Mouse (Mus musculus) neural tube, embryonic 15.5 days (tissue): ENCODE measurements around the gene Myadm. TPM values are rescaled to one million over a fixed set of nuclear protein-coding genes. Genes with fewer than 3 reads are reported as not detected.

Experiments used
- ATAC-seq: fragments of 200-750 bp; cut with Nextera tagmentation; 2 replicates; pipeline ENCODE4 v1.8.0; 2017; ENCODE audit warnings: mild to moderate bottlenecking, moderate TSS enrichment, moderate library complexity; ENCODE audit not compliant: low FRiP score
- H3K27ac ChIP-seq: fragments of 300-500 bp; sonication (generic); replicated peaks from 2 replicates; pipeline ENCODE4 v1.5.1; 2015; ENCODE audit warnings: mild to moderate bottlenecking, inconsistent platforms
- H3K27me3 ChIP-seq: fragments of 300-500 bp; sonication (generic); replicated peaks from 2 replicates; pipeline ENCODE4 v1.6.1; 2015; ENCODE audit warnings: inconsistent platforms
- H3K36me3 ChIP-seq: fragments of 300-500 bp; sonication (generic); 2 replicates; pipeline ENCODE4 v1.6.1; 2015; ENCODE audit warnings: inconsistent platforms
- H3K4me1 ChIP-seq: fragments of 300-500 bp; sonication (generic); 2 replicates; pipeline ENCODE4 v1.6.1; 2015; ENCODE audit warnings: inconsistent platforms
- H3K4me2 ChIP-seq: fragments of 300-500 bp; sonication (generic); 2 replicates; pipeline ENCODE4 v1.6.1; 2015; ENCODE audit warnings: inconsistent platforms, mild to moderate bottlenecking, moderate library complexity
- H3K4me3 ChIP-seq: fragments of 300-500 bp; sonication (generic); replicated peaks from 2 replicates; pipeline ENCODE4 v1.5.1; 2015; ENCODE audit warnings: mild to moderate bottlenecking, inconsistent platforms
- H3K9ac ChIP-seq: fragments of 300-500 bp; sonication (generic); replicated peaks from 2 replicates; pipeline ENCODE4 v1.6.1; 2015; ENCODE audit warnings: mild to moderate bottlenecking, inconsistent platforms
- H3K9me3 ChIP-seq: fragments of 300-500 bp; sonication (generic); replicated peaks from 2 replicates; pipeline ENCODE4 v1.6.1; 2016; ENCODE audit warnings: inconsistent platforms
- WGBS: fragments of 180-500 bp; shearing (Covaris S2); methylation state at CpG from one replicate; pipeline ENCODE4 v1.1.7; 2015; ENCODE audit warnings: mixed read lengths; 5-methylcytosine and 5-hydroxymethylcytosine counted together
- polyA plus RNA-seq: library from polyadenylated mRNA; unstranded; fragments of >200 nt; fragmentation: Nextera tagmentation; extraction: Ambion mirVana; gene quantifications from 2 replicates; pipeline ENCODE4 v1.2.1, GENCODE M21; 2015

Gene Myadm
- polyA plus RNA-seq, 1 experiment from 2014 or later: 43.9 TPM

GRCm38 (mm10) chr7:3329776-3330546, 41.1 kb downstream of the Myadm start:
- Histone ChIP-seq H3K27me3 (peaks cover 10% of the 10 kb centered on the region), H3K4me1 (peaks cover 22% of the 10 kb centered on the region), H3K4me3 (0 out of 2 replicates have a peak overlapping the region, but pooled peaks have one; percentile 15), H3K4me2 (peak overlapping the region; percentile 47), H3K9me3 (no peaks in the 10 kb centered on the region), H3K9ac (no peak overlapping the region), H3K36me3 (peaks cover 3% of the 10 kb centered on the region; the same call in 1 of the 2 replicates), H3K27ac (no peak overlapping the region)
- no peak for ATAC-seq
- WGBS: 21% methylated on average over 31 of the region's 31 CpGs

GRCm38 (mm10) chr7:3331171-3331570, 42.3 kb downstream of the Myadm start:
- Histone ChIP-seq H3K4me1 (peaks cover 27% of the 10 kb centered on the region), H3K36me3 (peaks cover 3% of the 10 kb centered on the region; the same call in 1 of the 2 replicates), H3K4me2 (peak overlapping the region; percentile 79), H3K27me3 (peaks cover 10% of the 10 kb centered on the region), H3K9ac (peak overlapping the region; percentile 60; the same call in 1 of the 2 replicates), H3K9me3 (no peaks in the 10 kb centered on the region), H3K4me3 (peak overlapping the region; percentile 59), H3K27ac (peak overlapping the region; percentile 88)
- ATAC-seq: peak; percentile 6
- 50% methylated on average over 6 of the region's 6 CpGs for WGBS

- WGBS: 2% methylated on average over 20 of the region's 27 CpGs
- peak overlapping the region; percentile 60 for H3K9ac ChIP-seq
- H3K27me3 ChIP-seq: peaks cover 10% of the 10 kb centered on the region
- H3K4me3 ChIP-seq: peak overlapping the region; percentile 59
- peaks cover 27% of the 10 kb centered on the region for H3K4me1 ChIP-seq
- peak overlapping the region; percentile 88 for H3K27ac ChIP-seq
- peak overlapping the region; percentile 79 for H3K4me2 ChIP-seq
- H3K9me3 ChIP-seq: no peaks in the 10 kb centered on the region
- ATAC-seq: peak; percentile 90
- peaks cover 3% of the 10 kb centered on the region; the same call in 1 of the 2 replicates for H3K36me3 ChIP-seq
Observed at GRCm38 (mm10) chr7:3331581-3332223, 42.8 kb downstream of the Myadm start.

- H3K9ac ChIP-seq: peak overlapping the region; percentile 60
- peak overlapping the region; percentile 88 for H3K27ac ChIP-seq
- 0% methylated on average over 4 of the region's 4 CpGs for WGBS
- peak overlapping the region; percentile 79 for H3K4me2 ChIP-seq
- peaks cover 10% of the 10 kb centered on the region for H3K27me3 ChIP-seq
- H3K4me3 ChIP-seq: peak overlapping the region; percentile 59
- peaks cover 27% of the 10 kb centered on the region for H3K4me1 ChIP-seq
- no peaks in the 10 kb centered on the region for H3K9me3 ChIP-seq
- ATAC-seq: peak; percentile 23
- peaks cover 3% of the 10 kb centered on the region; the same call in 1 of the 2 replicates for H3K36me3 ChIP-seq
Observed at GRCm38 (mm10) chr7:3332224-3332615, 43.3 kb downstream of the Myadm start.

- peak within 1 kb of the TSS; percentile 88 for H3K27ac ChIP-seq
- WGBS: under 1% methylated on average over 58 of the region's 65 CpGs
- peak; percentile 87 for ATAC-seq
Observed at GRCm38 (mm10) chr7:3332619-3333521, 44.0 kb downstream of the Myadm start, which contains the start of gene Cacng7. Cacng7 (plus strand) TSS chr7:3332955.

GRCm38 (mm10) chr7:3333542-3333941, 44.7 kb downstream of the Myadm start:
- peak overlapping the region; percentile 88 for H3K27ac ChIP-seq
- WGBS: 4% methylated on average over 5 of the region's 5 CpGs
- H3K4me1 ChIP-seq: peaks cover 27% of the 10 kb centered on the region
- 0 out of 2 replicates have a peak, but pooled peaks cover 3% of the 10 kb centered on the region for H3K36me3 ChIP-seq
- ATAC-seq: no peak
- peak overlapping the region; percentile 59 for H3K4me3 ChIP-seq
- peak overlapping the region; percentile 79 for H3K4me2 ChIP-seq
- peaks cover 10% of the 10 kb centered on the region for H3K27me3 ChIP-seq
- peak overlapping the region; percentile 60 for H3K9ac ChIP-seq
- H3K9me3 ChIP-seq: no peaks in the 10 kb centered on the region

More at GRCm38 (mm10) chr7:3332619-3333521, 44.0 kb downstream of the Myadm start, which contains the start of gene Cacng7:
- peak within 1 kb of the TSS; percentile 60 for H3K9ac ChIP-seq
- H3K4me2 ChIP-seq: peak within 1 kb of the TSS; percentile 79
- H3K9me3 ChIP-seq: no peaks in the 10 kb centered on the region
- peaks cover 2% of the 10 kb centered on the region; the same call in 1 of the 2 replicates for H3K36me3 ChIP-seq
- H3K4me3 ChIP-seq: peak within 1 kb of the TSS; percentile 59
- peaks cover 27% of the 10 kb centered on the region for H3K4me1 ChIP-seq
- H3K27me3 ChIP-seq: peaks cover 10% of the 10 kb centered on the region

GRCm38 (mm10) chr7:3336412-3336811, 47.5 kb downstream of the Myadm start:
- Histone ChIP-seq H3K4me3 (no peak overlapping the region), H3K9ac (no peak overlapping the region), H3K9me3 (no peaks in the 10 kb centered on the region), H3K4me2 (no peak overlapping the region), H3K4me1 (peaks cover 16% of the 10 kb centered on the region), H3K27me3 (no peaks in the 10 kb centered on the region), H3K27ac (no peak overlapping the region), H3K36me3 (peaks cover 23% of the 10 kb centered on the region)
- no peak for ATAC-seq
- 78% methylated on average over 17 of the region's 17 CpGs for WGBS

GRCm38 (mm10) chr7:3338286-3338935, 49.5 kb downstream of the Myadm start:
- Histone ChIP-seq H3K4me3 (no peak overlapping the region), H3K27ac (no peak overlapping the region), H3K4me1 (peaks cover 14% of the 10 kb centered on the region), H3K36me3 (peaks cover 32% of the 10 kb centered on the region), H3K4me2 (no peak overlapping the region), H3K27me3 (no peaks in the 10 kb centered on the region), H3K9ac (no peak overlapping the region), H3K9me3 (no peaks in the 10 kb centered on the region)
- WGBS: 90% methylated on average over 11 of the region's 11 CpGs
- no peak for ATAC-seq

GRCm38 (mm10) chr7:3339010-3339409, 50.1 kb downstream of the Myadm start:
- Histone ChIP-seq H3K27me3 (no peaks in the 10 kb centered on the region), H3K36me3 (peaks cover 37% of the 10 kb centered on the region), H3K9ac (no peak overlapping the region), H3K4me1 (peaks cover 8% of the 10 kb centered on the region), H3K4me2 (no peak overlapping the region), H3K4me3 (no peak overlapping the region), H3K27ac (no peak overlapping the region), H3K9me3 (no peaks in the 10 kb centered on the region)
- ATAC-seq: no peak
- 93% methylated on average over 11 of the region's 11 CpGs for WGBS

- no peaks in the 10 kb centered on the region for H3K27me3 ChIP-seq
- peaks cover 66% of the 10 kb centered on the region for H3K36me3 ChIP-seq
- H3K4me2 ChIP-seq: no peak overlapping the region
- ATAC-seq: no peak
- H3K9ac ChIP-seq: no peak overlapping the region
- H3K27ac ChIP-seq: no peak overlapping the region
- H3K9me3 ChIP-seq: no peaks in the 10 kb centered on the region
- no peaks in the 10 kb centered on the region for H3K4me1 ChIP-seq
- WGBS: 95% methylated on average over 3 of the region's 3 CpGs
- H3K4me3 ChIP-seq: no peak overlapping the region
Observed at GRCm38 (mm10) chr7:3343861-3344260, 55.0 kb downstream of the Myadm start.
